Mouse (Mus musculus) naive thymus-derived CD4-positive, alpha-beta T cell, adult 2 months (primary cell): ENCODE measurements around the gene Tmem44.

Experiments
- DNase-seq: peaks from one replicate; pipeline ENCODE4 v3.0.0-alpha.2; 2011; ENCODE audit warnings: low read depth

Gene Tmem44

DNA sequence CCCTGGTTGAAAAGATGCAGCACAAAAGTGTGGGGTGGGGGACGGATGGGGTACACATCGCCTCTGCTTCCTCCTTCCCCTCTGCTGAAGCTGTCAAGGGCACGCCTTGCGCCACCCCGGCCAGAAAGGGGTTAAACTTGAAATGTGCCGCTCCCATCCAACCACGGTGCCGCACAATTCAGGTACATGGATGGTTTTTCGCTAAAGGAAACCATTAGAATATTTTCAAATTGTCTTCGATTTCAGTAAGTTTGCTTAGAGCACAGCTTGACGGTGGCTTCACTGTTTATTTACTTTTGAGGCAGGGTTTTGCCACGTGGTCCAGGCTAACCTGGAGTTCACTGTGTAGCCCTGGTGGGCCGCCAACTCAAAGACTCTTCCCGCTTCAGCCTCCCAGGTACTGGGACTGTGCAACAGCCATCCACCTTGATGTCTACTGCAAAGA is at the start of gene Tmem44:
Gene Tmem44 (minus strand): TSS at position 95 of the 445 bp plus-strand sequence.
- DNase-seq = no peak

DNA sequence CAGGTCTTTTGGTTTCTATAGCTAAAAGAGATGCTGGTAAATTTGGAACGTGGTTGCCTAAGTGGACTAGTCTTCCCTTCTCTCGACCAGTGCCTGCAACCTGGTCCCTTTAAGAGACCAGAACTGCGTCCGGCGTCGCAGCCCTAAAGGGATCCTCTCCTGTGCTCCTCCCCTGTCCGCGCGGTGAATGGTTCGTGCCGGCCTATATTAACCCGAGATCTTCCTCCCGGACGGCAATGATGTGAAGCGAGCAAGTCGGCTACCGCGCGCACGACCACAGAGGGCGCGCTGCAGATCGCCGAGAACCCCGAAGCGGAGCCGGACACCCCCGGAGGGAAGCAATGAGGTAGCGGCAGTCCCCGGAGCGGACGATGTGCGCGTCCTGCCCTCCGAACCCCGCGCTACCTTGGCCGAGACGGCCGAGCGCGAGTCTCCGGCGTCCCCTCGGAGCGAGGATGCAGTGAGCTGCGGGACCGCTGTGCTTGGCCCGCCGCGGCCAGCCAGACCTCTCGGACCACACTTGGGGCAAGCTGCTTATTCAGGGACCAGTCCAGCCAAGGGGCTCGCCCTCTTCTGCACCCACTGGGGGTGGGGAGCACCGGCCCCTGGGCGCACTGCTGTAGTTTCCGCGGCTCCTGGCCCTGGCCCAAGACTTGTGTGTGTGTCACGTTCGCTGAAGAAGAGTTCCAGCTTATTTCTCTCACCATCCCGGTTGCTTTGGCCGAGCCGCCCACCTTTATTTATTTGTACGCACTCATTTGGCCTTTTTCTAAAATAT is 49.0 kb upstream of the Tmem44 start, which contains the start of gene Fam43a:
Gene Fam43a (plus strand): TSS at position 233 of the 778 bp plus-strand sequence.
- peak; percentile 60 for DNase-seq

DNA sequence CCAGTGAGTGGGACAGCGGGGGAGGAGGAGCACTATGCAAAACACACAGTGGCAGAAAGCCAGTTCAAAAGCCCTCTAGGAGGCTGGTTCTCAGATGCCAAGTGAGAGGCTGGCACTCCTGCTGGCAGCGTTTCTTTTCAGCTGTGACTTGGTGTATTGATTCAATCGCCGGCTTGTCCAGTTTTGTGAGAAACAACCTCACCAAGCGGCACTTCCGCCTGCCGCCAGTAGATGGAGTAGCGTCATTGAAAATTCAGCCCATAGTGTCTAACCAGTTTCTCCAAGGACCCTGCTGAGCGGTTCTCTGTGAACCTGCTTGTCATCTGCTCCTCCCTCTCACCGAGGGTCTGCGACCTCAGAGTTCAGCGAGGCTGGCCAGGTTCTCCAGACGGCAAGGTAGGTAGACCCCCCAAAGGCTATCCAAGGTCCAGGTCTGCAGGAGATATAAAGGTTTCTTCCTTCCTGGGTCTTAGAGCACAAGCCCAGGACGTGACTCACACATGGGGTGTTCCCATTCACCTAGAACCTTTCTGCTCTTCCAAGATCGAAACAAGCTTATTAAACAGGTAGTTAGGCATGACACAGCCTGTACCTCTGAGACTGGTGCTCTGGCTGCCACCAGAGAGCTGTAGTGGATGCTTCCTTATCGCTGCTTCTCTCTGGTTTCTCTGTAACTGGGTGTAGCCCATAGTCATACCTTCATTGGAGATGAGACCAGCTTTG is 46.5 kb upstream of the Tmem44 start:
- peak; percentile 90 for DNase-seq

DNA sequence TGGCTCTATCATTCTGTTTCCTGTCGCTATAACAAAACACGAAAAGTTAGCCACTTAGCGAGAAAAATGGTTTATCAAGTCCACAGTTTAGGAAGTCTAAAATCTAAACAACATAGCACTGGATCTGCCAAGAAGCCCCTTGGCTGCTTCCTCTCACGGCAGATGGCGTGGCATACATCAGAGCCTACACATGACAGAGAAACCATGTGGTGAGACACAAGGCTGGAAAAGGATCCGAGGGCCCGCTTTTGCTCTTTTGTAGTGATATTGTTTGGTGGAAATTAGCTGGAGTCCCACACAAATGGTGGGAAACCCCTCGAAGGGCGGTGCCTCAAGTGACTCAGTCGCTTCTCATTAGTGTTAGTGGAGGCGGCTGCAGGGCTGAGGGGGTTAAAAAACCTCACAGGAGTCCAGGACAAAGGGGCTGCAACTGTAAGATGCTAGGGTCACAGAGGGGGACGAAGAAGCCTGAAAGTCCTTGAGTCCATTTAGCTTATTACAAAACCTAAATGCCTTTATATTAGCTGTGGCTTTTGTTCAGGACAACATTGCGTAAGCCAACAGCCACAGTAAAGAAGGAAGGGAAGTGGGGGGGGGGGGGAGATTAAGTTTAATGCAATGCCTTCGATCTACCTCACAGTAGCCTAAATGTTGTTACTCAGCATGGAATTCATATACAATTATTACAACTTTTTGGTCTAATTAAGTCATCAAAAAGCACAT is 45.4 kb upstream of the Tmem44 start:
- DNase-seq = no peak

DNA sequence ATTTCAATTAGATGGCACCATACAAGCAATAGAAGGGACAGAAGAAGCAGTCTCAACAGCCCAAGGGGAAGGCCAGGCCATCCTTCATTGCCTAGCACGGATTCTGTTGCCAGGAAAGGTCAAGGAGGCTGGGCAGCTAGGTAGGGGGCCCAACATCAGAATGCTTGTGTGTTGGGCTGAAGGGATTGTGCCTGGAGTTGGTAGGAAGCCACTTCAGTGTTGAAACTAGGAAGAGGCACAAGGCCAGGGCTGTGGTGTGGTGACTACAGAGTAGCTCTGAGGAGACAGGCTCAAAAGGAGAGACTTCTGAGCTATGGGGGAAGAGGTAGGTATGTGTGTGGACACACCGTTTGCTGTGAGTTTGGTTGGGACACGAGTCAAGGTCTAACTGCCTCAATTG is 44.7 kb upstream of the Tmem44 start:
- DNase-seq = no peak

DNA sequence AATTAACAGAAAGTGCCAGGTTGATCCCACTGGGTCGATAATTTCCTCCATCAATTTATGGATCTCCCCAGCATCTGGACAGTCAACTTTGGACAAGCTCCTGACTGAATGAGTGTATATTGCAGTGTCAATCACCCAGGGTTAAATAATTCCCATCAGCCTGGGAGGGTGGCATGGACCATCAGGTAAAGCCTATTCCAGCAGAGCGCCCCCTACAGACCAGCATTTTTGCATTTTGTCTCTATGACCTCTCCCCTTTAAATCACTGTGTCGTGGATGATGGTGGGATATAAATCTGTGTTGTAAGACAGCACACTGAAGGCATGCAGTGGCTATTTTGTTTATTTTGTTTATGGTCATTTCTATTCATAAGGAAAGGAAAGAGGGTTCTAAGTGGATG is 41.3 kb upstream of the Tmem44 start:
- peak; percentile 24 for DNase-seq

DNA sequence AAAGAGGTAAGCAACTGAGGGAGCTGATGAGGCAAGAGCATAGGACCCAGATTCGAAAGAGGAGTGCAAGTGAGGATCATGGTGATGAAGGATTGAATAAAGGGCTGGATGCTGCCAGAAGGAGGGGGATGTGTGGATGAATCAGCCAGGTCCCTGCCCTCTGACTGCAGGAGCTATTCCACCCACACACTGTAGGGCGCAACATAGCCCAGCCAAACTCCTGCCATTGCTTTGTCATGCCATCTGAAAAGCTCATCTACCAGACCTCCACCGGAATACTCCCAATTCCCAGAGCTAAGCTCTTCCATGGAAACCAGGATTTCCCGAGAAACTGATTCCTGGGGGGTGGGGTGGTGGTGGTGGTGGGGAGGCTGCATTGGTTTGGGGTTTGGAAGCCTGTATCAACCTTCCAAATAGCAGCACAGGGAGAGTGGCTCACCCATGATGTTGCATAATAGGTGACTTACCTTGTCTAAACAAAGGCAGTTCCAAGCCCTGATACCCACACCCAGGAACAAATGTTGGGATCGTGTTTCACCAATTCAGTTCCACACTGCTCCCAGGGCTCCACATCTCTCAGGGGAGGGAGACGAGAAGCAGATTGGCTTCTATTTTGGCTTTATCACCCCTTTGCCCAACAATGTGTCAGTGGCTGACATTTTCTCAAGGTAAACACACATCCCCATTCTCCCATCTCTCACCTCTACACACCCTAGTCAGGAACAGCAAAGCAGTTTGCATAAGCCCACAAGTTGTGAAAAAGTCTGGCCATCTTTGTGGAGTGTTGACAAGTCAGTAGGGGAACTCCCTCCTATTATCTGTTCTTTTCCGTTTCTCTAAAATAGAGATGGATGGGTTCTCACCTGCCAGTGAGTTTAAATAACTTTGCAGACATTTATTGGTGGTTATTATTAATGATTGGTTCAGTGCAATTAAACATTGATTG is 39.9 kb upstream of the Tmem44 start:
- no peak for DNase-seq

DNA sequence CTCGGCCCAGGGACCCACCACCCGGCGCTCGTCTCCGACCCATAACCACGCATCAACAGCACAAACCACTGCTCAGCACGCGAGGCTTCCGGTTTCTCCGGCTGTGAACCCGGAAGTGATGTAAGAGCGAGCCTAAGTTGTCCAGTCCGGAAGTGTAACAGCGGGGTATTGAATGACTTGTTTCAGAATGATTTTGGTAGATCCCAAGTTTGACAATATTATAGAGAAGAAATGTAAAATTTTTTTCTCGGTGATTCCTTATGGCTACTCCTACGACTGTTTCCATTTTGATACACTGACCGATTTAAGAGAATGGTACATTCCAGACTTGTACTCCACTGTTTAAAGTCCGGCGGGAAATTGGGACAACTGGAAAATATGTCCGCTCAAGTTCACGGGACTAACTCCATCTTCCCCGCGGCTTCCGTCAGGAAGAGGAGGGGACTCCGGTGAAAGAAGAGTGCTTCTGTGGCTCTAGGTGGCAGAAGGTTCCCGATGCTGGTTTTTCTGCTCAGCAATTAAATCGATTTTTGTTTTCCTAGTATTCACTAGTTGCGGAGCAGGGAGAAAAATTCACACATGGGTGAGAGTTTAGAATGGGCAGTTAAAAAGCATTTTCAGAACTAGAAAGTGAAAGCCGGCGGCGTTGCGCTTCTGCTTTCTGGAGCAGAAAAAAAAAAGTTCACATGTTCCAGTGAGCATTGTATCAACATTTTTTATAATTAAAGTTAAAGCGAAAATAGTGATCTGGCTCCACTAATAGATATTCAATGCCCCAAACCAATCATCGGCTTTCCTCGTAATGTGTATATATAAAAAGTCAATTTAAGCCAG is 37.1 kb upstream of the Tmem44 start, which contains the start of gene Lsg1:
Gene Lsg1 (minus strand): TSS at position 99 of the 834 bp plus-strand sequence.
- DNase-seq = peak; percentile 95

DNA sequence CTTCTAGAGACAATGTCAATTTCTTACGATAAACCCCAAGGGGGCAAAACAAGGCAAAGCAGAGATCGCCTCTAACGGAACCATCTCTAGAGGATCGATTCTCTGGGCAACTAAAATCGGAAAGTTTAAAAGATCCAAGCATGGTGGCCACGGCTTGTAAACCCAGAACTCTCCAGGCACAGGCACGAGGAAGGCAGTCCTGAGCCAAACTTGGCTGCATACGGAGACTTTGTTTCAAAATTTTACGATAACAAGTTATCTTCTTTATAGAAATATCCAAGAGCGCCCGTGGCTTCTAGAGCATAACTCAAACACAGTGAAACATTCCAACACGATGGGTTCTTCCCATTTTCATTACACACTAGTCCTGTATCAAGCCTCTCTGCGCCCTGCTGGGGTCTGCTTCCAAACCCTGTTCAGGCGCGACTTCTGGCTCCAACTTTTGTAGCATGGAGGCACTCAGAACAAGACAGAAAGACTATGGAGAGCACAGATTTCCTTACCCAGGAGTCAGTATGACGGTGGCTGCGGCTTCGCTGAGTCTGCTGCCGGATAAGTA is 36.4 kb upstream of the Tmem44 start:
- DNase-seq = no peak

DNA sequence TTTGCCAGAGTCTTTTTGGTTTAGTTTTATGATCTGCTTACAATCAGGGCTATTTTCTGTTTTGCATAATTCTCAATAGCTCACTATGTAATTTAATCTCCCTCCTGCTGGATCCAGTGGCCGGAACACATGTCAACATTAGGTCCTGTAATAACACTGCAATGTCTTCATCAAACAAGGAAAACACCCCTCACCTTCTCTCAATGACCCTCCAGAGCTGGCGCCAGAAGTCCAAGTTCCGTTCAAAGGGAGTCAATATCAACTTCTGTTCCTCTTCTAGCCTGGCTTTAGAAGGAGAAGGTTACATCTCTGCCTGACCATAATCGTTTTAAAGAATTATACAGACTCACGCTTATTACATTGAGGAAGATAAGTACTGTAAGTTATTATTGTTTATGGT is 30.1 kb upstream of the Tmem44 start:
- DNase-seq = no peak

DNA sequence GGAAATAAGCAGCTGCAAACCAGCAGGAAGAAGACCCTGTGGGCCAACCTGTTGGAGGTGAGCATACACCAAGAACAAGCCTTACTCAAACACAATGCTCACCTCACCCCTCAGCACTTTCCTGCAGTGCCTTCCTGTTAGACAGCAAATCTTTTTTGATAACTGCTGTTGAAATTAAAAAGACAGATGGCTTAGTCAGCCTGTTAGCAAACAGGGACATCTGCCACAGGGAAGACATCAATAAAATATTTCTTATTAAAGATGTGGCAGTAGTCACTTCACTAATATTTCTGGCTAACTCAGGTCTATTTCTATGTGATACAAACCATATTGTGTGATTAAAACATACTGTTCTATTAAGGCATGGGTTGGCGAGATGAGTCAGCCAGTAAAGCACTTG is 25.8 kb upstream of the Tmem44 start:
- DNase-seq = no peak

DNA sequence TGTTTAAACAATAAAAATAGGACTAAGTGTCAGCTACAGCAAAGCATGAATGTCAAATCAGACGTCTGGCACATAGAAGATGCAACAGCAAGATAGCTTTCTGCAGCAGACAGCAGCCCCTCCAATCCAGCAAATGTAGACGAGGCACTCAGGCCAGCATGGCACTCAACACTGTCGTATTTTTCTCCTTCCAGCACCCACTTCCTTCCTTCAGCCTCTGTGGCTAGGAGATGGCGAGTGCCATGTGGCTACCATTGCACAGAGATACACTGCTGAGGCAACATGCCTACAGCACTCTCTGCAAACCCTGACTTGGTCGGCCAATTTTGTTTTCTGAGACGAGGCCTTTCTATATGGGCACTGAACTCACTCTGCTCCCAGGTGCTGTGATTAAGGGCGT is 25.2 kb upstream of the Tmem44 start:
- no peak for DNase-seq

DNA sequence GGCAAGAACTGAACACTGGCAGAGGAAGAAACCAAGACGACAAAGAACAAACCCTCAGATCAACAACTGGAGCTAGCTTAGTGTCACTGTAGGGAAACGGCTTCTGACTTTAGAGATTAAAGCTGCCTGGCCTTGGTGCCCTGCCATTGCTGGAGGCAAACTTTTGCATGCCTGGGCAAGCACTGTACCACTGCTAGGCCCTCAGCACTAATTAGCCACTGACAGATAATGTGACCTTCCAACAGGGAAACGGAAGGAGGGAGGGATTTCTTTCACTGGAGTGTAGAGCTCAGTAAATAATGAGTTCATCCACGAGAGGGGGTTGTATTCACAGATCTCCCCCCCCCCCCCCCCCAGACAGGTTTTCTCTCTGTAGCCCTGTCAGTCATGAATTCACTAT is 21.6 kb upstream of the Tmem44 start:
- DNase-seq = no peak

DNA sequence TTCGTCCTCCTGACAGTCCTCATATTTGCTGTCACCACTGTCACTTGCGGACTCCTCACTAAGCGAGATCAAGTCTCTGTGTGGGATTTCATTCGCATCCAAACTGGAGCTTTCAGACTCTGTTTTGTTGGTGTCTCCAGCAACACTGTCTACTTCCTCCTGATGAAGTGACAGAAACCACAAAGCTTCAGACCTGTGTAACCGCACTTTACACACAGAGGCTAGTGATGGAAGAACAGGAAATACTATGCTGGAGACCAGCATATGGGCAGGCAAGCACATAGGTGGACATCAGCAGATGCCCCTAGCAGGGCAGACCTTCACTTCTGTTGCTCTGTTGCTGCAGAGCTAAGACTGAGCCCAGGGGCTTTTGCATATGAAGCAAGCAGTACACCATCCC is 20.7 kb upstream of the Tmem44 start:
- no peak for DNase-seq

DNA sequence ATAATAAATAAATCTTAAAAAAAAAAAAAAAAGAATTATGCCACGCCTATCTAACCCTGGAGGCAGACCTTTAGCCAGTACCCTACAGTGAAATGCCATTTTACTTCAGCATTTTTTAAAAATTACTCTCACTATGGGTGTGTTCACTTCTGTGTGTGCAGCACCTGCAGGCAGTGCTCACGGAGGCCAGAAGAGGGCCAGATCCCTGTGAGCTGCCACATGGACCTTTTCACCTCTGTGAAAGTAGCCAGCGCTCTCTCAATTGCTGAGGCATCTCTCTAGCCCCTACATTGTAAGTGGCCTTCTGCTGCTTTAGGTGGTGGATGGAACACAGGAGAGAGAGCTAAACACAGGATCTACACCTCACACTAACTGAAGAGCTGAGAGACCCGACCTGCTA is 19.5 kb upstream of the Tmem44 start:
- no peak for DNase-seq

DNA sequence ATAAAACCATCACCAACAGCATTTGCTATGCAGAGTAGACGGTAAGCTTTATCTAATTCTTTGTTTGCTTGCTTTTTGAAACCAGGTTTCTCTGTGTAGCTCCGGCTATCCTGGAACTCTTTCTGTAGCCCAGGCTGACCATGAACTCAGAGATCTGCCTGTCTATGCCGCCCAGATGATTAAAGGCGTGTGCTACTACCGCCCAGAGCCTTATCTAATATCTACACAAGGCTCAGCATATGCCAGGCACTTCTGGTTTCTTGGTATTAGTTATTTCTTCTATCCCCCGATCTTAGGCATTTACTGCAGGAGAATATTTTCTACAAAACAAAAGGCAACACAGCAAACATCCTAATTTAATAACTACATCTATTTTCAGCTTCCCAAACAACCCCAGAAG is 15.0 kb upstream of the Tmem44 start:
- no peak for DNase-seq

DNA sequence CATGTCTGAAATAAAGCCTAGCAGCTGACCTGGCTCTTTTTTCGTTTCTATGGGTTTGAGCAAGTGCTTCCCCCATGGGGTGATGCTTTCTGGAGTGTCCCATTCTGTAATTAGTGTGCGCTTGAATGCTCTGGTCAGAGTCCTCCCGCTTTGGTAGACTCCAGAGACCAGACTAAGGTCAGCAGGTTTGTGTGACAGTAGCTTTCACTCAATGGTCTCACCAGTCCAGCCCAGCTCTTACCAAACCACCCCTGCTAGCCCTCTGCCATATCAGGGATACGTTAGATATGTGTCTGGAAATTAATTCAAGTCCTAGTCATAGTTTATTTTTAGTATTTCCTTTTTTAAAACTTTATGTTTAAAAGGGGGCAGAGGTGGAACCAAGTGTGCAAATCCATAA is 10.0 kb upstream of the Tmem44 start:
- no peak for DNase-seq

DNA sequence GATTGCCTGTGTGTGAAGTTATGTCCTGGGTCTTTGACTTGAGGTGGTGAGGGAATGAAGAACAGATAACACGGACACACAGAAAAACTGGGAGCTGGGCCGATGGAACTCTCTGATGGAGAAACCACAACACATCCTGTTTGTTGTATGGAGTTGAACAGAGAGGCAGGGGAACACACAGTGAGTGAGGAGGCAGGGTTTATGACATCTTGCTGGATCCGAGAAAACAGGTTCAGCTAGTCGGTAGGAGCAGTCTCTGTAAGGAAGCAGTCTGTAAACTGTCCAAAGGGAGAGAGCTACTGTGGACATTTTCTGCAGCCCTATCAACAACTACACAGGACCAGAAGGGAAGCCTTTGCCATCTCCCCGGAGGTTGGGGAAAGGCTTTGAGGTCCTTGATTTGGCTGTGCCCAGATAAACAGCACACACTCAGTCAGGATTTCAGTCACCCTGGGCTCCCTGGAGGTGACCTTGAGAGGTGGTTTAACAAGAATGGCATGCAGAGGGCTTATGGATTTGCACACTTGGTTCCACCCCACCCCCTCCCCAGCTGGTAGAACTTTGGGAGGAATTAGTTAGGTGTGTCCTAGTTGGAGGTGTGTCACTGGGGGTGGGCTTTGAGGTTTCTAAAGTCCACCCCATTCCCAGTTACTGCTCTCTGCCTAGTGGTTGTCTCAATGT is 8.8 kb upstream of the Tmem44 start:
- DNase-seq = no peak

DNA sequence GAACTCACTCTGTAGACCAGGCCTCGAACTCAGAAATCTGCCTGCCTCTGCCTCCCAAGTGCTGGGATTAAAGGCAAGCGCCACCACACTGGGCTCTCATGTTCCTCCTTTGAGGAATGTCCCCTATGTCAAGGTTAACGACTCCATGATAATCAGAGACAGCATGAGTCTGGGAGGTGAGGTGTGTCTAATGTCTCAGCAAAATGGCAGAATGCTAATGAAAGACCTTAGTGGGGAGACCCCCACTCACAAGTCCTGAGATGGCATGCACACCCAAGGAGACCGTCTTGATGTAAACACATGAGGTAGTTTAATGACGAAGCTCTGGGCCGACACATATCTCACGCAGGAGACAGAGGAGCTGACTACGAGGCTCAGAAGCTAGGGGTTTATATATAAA is 3.5 kb upstream of the Tmem44 start:
- no peak for DNase-seq
